Mouse (Mus musculus) intestine, postnatal 0 days (tissue): Measurements from ENCODE around the gene Ndufb4. TPM values are rescaled to one million over a fixed set of nuclear protein-coding genes. Genes with fewer than 3 reads are reported as not detected.

ENCODE experiments used
- ATAC-seq: fragments of 200-750 bp; cut with Nextera tagmentation; 2 replicates; pipeline ENCODE4 v1.8.0; 2017; ENCODE audit warnings: mild to moderate bottlenecking, moderate TSS enrichment, moderate library complexity
- H3K27ac ChIP-seq: fragments of 300-500 bp; sonication (generic); 2 replicates; pipeline ENCODE4 v1.5.1; 2014; ENCODE audit warnings: mild to moderate bottlenecking, low read depth, low read length, moderate library complexity
- H3K27me3 ChIP-seq: fragments of 300-500 bp; sonication (generic); replicated peaks from 2 replicates; pipeline ENCODE4 v1.6.1; 2014; ENCODE audit warnings: low read length, mixed read lengths; ENCODE audit not compliant: control insufficient read depth, insufficient read depth
- H3K36me3 ChIP-seq: fragments of 300-500 bp; sonication (generic); 2 replicates; pipeline ENCODE4 v1.6.1; 2014; ENCODE audit warnings: mild to moderate bottlenecking, moderate library complexity; ENCODE audit not compliant: control insufficient read depth, insufficient read depth
- H3K4me1 ChIP-seq: fragments of 300-500 bp; sonication (generic); replicated peaks from 2 replicates; pipeline ENCODE4 v1.6.1; 2014; ENCODE audit warnings: antibody characterized with exemption, low read length, mixed read lengths; ENCODE audit not compliant: control insufficient read depth, insufficient read depth
- H3K4me2 ChIP-seq: fragments of 300-500 bp; sonication (generic); replicated peaks from 2 replicates; pipeline ENCODE4 v1.6.1; 2014; ENCODE audit warnings: low read depth, mild to moderate bottlenecking, moderate library complexity
- H3K4me3 ChIP-seq: fragments of 300-500 bp; sonication (generic); 2 replicates; pipeline ENCODE4 v1.5.1; 2014; ENCODE audit warnings: low read depth, low read length
- H3K9ac ChIP-seq: fragments of 300-500 bp; sonication (generic); 2 replicates; pipeline ENCODE4 v1.6.1; 2014; ENCODE audit warnings: mild to moderate bottlenecking, low read depth, low read length
- H3K9me3 ChIP-seq: fragments of 300-500 bp; sonication (generic); 2 replicates; pipeline ENCODE4 v1.6.1; 2016; ENCODE audit warnings: mixed run types; ENCODE audit not compliant: control insufficient read depth
- CTCF ChIP-seq: sonication (generic); IDR thresholded peaks from 2 replicates; pipeline ENCODE4 v1.5.1; 2016; ENCODE audit warnings: low read depth, mild to moderate bottlenecking, control low read depth, antibody characterized with exemption, moderate library complexity
- WGBS: fragments of 180-500 bp; shearing (Covaris S2); extraction: QIAGEN DNeasy Blood & Tissue Kit; methylation state at CpG from one replicate; pipeline ENCODE4 v1.1.7; 2014; 5-methylcytosine and 5-hydroxymethylcytosine counted together
- polyA plus RNA-seq: library from polyadenylated mRNA; unstranded; fragments of >200 nt; fragmentation: Nextera tagmentation; extraction: Ambion mirVana; gene quantifications from 2 replicates; pipeline ENCODE4 v1.2.1, GENCODE M21; 2015

The Ndufb4 gene
- polyA plus RNA-seq, 1 experiment from 2014 or later = 117 TPM

GRCm38 (mm10) chr16:37653058-37653457 is 1.2 kb downstream of the Ndufb4 start:
- H3K4me2 ChIP-seq = peak overlapping the region; percentile 74
- 76% methylated on average over 1 of the region's 1 CpGs for WGBS
- peaks cover 4% of the 10 kb centered on the region for H3K36me3 ChIP-seq
- no peaks in the 10 kb centered on the region for H3K27me3 ChIP-seq
- peaks cover 14% of the 10 kb centered on the region; the same call in 1 of the 2 replicates for H3K4me1 ChIP-seq
- no peak overlapping the region; the same call in 1 of the 2 replicates for H3K9ac ChIP-seq
- no peak for TF ChIP-seq CTCF
- H3K27ac ChIP-seq = no peak overlapping the region
- no peaks in the 10 kb centered on the region for H3K9me3 ChIP-seq
- peak overlapping the region; percentile 59 for H3K4me3 ChIP-seq
- no peak for ATAC-seq

GRCm38 (mm10) chr16:37652654-37653053 is 1.6 kb downstream of the Ndufb4 start:
- Histone ChIP-seq H3K4me1 (peaks cover 14% of the 10 kb centered on the region; the same call in 1 of the 2 replicates), H3K27ac (no peak overlapping the region), H3K36me3 (peaks cover 8% of the 10 kb centered on the region), H3K27me3 (no peaks in the 10 kb centered on the region), H3K4me2 (peak overlapping the region; percentile 74), H3K9ac (no peak overlapping the region), H3K9me3 (no peaks in the 10 kb centered on the region), H3K4me3 (no peak overlapping the region)
- TF ChIP-seq CTCF = no peak
- ATAC-seq = no peak
- WGBS = 70% methylated on average over 5 of the region's 5 CpGs

GRCm38 (mm10) chr16:37651467-37651866 is 2.8 kb downstream of the Ndufb4 start:
- WGBS = 61% methylated on average over 5 of the region's 5 CpGs
- no peak for ATAC-seq
- Histone ChIP-seq H3K27me3 (no peaks in the 10 kb centered on the region), H3K4me2 (no peak overlapping the region), H3K9me3 (no peaks in the 10 kb centered on the region), H3K4me1 (peaks cover 14% of the 10 kb centered on the region; the same call in 1 of the 2 replicates), H3K4me3 (no peak overlapping the region), H3K9ac (no peak overlapping the region), H3K27ac (no peak overlapping the region), H3K36me3 (peaks cover 18% of the 10 kb centered on the region)
- no peak for TF ChIP-seq CTCF

- WGBS = 71% methylated on average over 5 of the region's 5 CpGs
These were observed 5.2 kb downstream of the Ndufb4 start for GRCm38 (mm10) chr16:37649068-37649467.

GRCm38 (mm10) chr16:37647936-37648335 is 6.3 kb downstream of the Ndufb4 start:
- Histone ChIP-seq H3K4me3 (no peak overlapping the region), H3K36me3 (peaks cover 31% of the 10 kb centered on the region), H3K27ac (no peak overlapping the region), H3K27me3 (no peaks in the 10 kb centered on the region), H3K9me3 (no peaks in the 10 kb centered on the region), H3K4me1 (peaks cover 12% of the 10 kb centered on the region; the same call in 1 of the 2 replicates), H3K4me2 (no peak overlapping the region), H3K9ac (no peak overlapping the region)
- TF ChIP-seq CTCF = no peak
- ATAC-seq = no peak
- 90% methylated on average over 8 of the region's 8 CpGs for WGBS

More at GRCm38 (mm10) chr16:37649068-37649467, 5.2 kb downstream of the Ndufb4 start:
- TF ChIP-seq CTCF = no peak
- Histone ChIP-seq H3K9ac (no peak overlapping the region), H3K4me2 (no peak overlapping the region), H3K27ac (no peak overlapping the region), H3K27me3 (no peaks in the 10 kb centered on the region), H3K4me3 (no peak overlapping the region), H3K4me1 (peaks cover 14% of the 10 kb centered on the region; the same call in 1 of the 2 replicates), H3K36me3 (peaks cover 31% of the 10 kb centered on the region), H3K9me3 (no peaks in the 10 kb centered on the region)
- ATAC-seq = no peak

GRCm38 (mm10) chr16:37647067-37647466 is 7.2 kb downstream of the Ndufb4 start:
- no peak for ATAC-seq
- TF ChIP-seq CTCF = no peak
- Histone ChIP-seq H3K9me3 (no peaks in the 10 kb centered on the region), H3K9ac (no peak overlapping the region), H3K27me3 (no peaks in the 10 kb centered on the region), H3K27ac (no peak overlapping the region), H3K4me2 (no peak overlapping the region), H3K4me1 (peaks cover 10% of the 10 kb centered on the region; the same call in 1 of the 2 replicates), H3K36me3 (peaks cover 31% of the 10 kb centered on the region), H3K4me3 (no peak overlapping the region)
- WGBS = 92% methylated on average over 16 of the region's 16 CpGs

- WGBS = 87% methylated on average over 3 of the region's 3 CpGs
- Histone ChIP-seq H3K9ac (no peak overlapping the region), H3K27me3 (no peaks in the 10 kb centered on the region), H3K4me3 (no peak overlapping the region), H3K4me1 (no peaks in the 10 kb centered on the region), H3K27ac (no peak overlapping the region), H3K36me3 (peaks cover 31% of the 10 kb centered on the region), H3K4me2 (no peak overlapping the region), H3K9me3 (no peaks in the 10 kb centered on the region)
- ATAC-seq = no peak
- no peak for TF ChIP-seq CTCF
These were observed 8.5 kb downstream of the Ndufb4 start for GRCm38 (mm10) chr16:37645799-37646198.
